Mouse (Mus musculus): ENCODE results near the gene Nckap5. TPM values are rescaled to one million over a fixed set of nuclear protein-coding genes. Genes with fewer than 3 reads are reported as not detected.
A peak's percentile ranks its signal among the peaks of the same experiment; 100 is the strongest.

Gene Nckap5
- total and polyA plus RNA-seq, 2 experiments from 2014 or later = 9.3 to 10.2 TPM

GRCm38 (mm10) chr1:126210212-126210611, 620.4 kb downstream of the Nckap5 start:
- Histone ChIP-seq H3K36me3 (ENCODE audit: insufficient read depth) (no peaks in the 10 kb centered on the region), H3K4me3 (ENCODE audit: low read depth, low read length) (no peak overlapping the region), H3K27ac (ENCODE audit: low read depth, low read length) (no peak overlapping the region), H3K9me3 (ENCODE audit: low read length) (no peaks in the 10 kb centered on the region), H3K9ac (no peak overlapping the region), H3K4me2 (ENCODE audit: low read depth) (no peak overlapping the region), H3K4me1 (ENCODE audit: insufficient read depth) (no peaks in the 10 kb centered on the region), H3K27me3 (ENCODE audit: insufficient read depth, low read length) (no peaks in the 10 kb centered on the region)
- TF ChIP-seq CTCF (IDR thresholded peaks at IDR 0.05; ENCODE audit: low read depth) = no peak
- ATAC-seq (no peak), DNase-seq (no peak)
- WGBS = 87% methylated on average over 6 of the region's 6 CpGs

GRCm38 (mm10) chr1:126209743-126210142, 620.9 kb downstream of the Nckap5 start:
- ATAC-seq (no peak), DNase-seq (no peak)
- no peaks in the 10 kb centered on the region for H3K36me3 ChIP-seq (ENCODE audit: insufficient read depth)
- no peak overlapping the region for H3K9ac ChIP-seq
- WGBS = 73% methylated on average over 5 of the region's 5 CpGs
- H3K4me1 ChIP-seq (ENCODE audit: insufficient read depth) = no peaks in the 10 kb centered on the region
- no peak overlapping the region for H3K4me2 ChIP-seq (ENCODE audit: low read depth)
- TF ChIP-seq CTCF (IDR thresholded peaks at IDR 0.05; ENCODE audit: low read depth) = no peak
- no peak overlapping the region for H3K27ac ChIP-seq (ENCODE audit: low read depth, low read length)
- no peak overlapping the region for H3K4me3 ChIP-seq (ENCODE audit: low read depth, low read length)
- H3K27me3 ChIP-seq (ENCODE audit: insufficient read depth, low read length) = no peaks in the 10 kb centered on the region
- no peaks in the 10 kb centered on the region for H3K9me3 ChIP-seq (ENCODE audit: low read length)

- no peaks in the 10 kb centered on the region for H3K9me3 ChIP-seq (ENCODE audit: low read length)
- no peak overlapping the region for H3K4me2 ChIP-seq (ENCODE audit: low read depth)
- TF ChIP-seq CTCF (IDR thresholded peaks at IDR 0.05; ENCODE audit: low read depth) = no peak
- ATAC-seq (peak; percentile 53; the same call in 1 of the 2 replicates), DNase-seq (peak; percentile 25)
- H3K9ac ChIP-seq = no peak overlapping the region
- H3K36me3 ChIP-seq (ENCODE audit: insufficient read depth) = no peaks in the 10 kb centered on the region
- H3K27me3 ChIP-seq (ENCODE audit: insufficient read depth, low read length) = no peaks in the 10 kb centered on the region
- 30% methylated on average over 7 of the region's 7 CpGs for WGBS
- no peak overlapping the region for H3K27ac ChIP-seq (ENCODE audit: low read depth, low read length)
- no peaks in the 10 kb centered on the region for H3K4me1 ChIP-seq (ENCODE audit: insufficient read depth)
- H3K4me3 ChIP-seq (ENCODE audit: low read depth, low read length) = no peak overlapping the region
Observed at GRCm38 (mm10) chr1:126209131-126209530, 621.5 kb downstream of the Nckap5 start.

GRCm38 (mm10) chr1:126196937-126197336, 633.7 kb downstream of the Nckap5 start:
- Histone ChIP-seq H3K36me3 (ENCODE audit: insufficient read depth) (no peaks in the 10 kb centered on the region), H3K4me3 (ENCODE audit: low read depth, low read length) (no peak overlapping the region), H3K4me1 (ENCODE audit: insufficient read depth) (no peaks in the 10 kb centered on the region), H3K27ac (ENCODE audit: low read depth, low read length) (no peak overlapping the region), H3K4me2 (ENCODE audit: low read depth) (no peak overlapping the region), H3K27me3 (ENCODE audit: insufficient read depth, low read length) (no peaks in the 10 kb centered on the region), H3K9ac (no peak overlapping the region), H3K9me3 (ENCODE audit: low read length) (no peaks in the 10 kb centered on the region)
- ATAC-seq (no peak), DNase-seq (no peak)
- no peak for TF ChIP-seq CTCF (IDR thresholded peaks at IDR 0.05; ENCODE audit: low read depth)

- Histone ChIP-seq H3K36me3 (ENCODE audit: insufficient read depth) (no peaks in the 10 kb centered on the region), H3K9me3 (ENCODE audit: low read length) (no peaks in the 10 kb centered on the region), H3K4me1 (ENCODE audit: insufficient read depth) (no peaks in the 10 kb centered on the region), H3K27ac (ENCODE audit: low read depth, low read length) (no peak overlapping the region), H3K9ac (no peak overlapping the region), H3K4me2 (ENCODE audit: low read depth) (no peak overlapping the region), H3K4me3 (ENCODE audit: low read depth, low read length) (no peak overlapping the region), H3K27me3 (ENCODE audit: insufficient read depth, low read length) (no peaks in the 10 kb centered on the region)
- no peak for DNase-seq
- TF ChIP-seq CTCF (IDR thresholded peaks at IDR 0.05; ENCODE audit: low read depth) = no peak
- 89% methylated on average over 4 of the region's 4 CpGs for WGBS
- ATAC-seq = no peak
Observed at GRCm38 (mm10) chr1:126190353-126190752, 640.2 kb downstream of the Nckap5 start.

GRCm38 (mm10) chr1:126183751-126184150, 646.8 kb downstream of the Nckap5 start:
- Histone ChIP-seq H3K4me2 (ENCODE audit: low read depth) (no peak overlapping the region), H3K9ac (no peak overlapping the region), H3K27me3 (ENCODE audit: insufficient read depth, low read length) (no peaks in the 10 kb centered on the region), H3K27ac (ENCODE audit: low read depth, low read length) (no peak overlapping the region), H3K36me3 (ENCODE audit: insufficient read depth) (no peaks in the 10 kb centered on the region), H3K4me1 (ENCODE audit: insufficient read depth) (no peaks in the 10 kb centered on the region), H3K4me3 (ENCODE audit: low read depth, low read length) (no peak overlapping the region), H3K9me3 (ENCODE audit: low read length) (no peaks in the 10 kb centered on the region)
- WGBS = 85% methylated on average over 7 of the region's 7 CpGs
- DNase-seq = no peak
- TF ChIP-seq CTCF (IDR thresholded peaks at IDR 0.05; ENCODE audit: low read depth) = no peak
- no peak for ATAC-seq

- no peak overlapping the region for H3K4me3 ChIP-seq (ENCODE audit: low read depth, low read length)
- peaks cover 3% of the 10 kb centered on the region for H3K4me1 ChIP-seq (ENCODE audit: insufficient read depth)
- no peaks in the 10 kb centered on the region for H3K9me3 ChIP-seq (ENCODE audit: low read length)
- H3K9ac ChIP-seq = no peak overlapping the region
- ATAC-seq (peak; percentile 36; the same call in 1 of the 2 replicates), DNase-seq (no peak)
- no peaks in the 10 kb centered on the region for H3K36me3 ChIP-seq (ENCODE audit: insufficient read depth)
- H3K4me2 ChIP-seq (ENCODE audit: low read depth) = no peak overlapping the region
- H3K27me3 ChIP-seq (ENCODE audit: insufficient read depth, low read length) = no peaks in the 10 kb centered on the region
- TF ChIP-seq CTCF (IDR thresholded peaks at IDR 0.05; ENCODE audit: low read depth) = no peak
- H3K27ac ChIP-seq (ENCODE audit: low read depth, low read length) = peak overlapping the region; percentile 72
- 24% methylated on average over 1 of the region's 1 CpGs for WGBS
Observed at GRCm38 (mm10) chr1:126168579-126168978, 662.0 kb downstream of the Nckap5 start.

- ATAC-seq = peak; percentile 72
- Histone ChIP-seq H3K4me1 (ENCODE audit: insufficient read depth) (peaks cover 3% of the 10 kb centered on the region), H3K36me3 (ENCODE audit: insufficient read depth) (no peaks in the 10 kb centered on the region), H3K9me3 (ENCODE audit: low read length) (no peaks in the 10 kb centered on the region), H3K27ac (ENCODE audit: low read depth, low read length) (peak overlapping the region; percentile 72), H3K27me3 (ENCODE audit: insufficient read depth, low read length) (no peaks in the 10 kb centered on the region), H3K4me2 (ENCODE audit: low read depth) (no peak overlapping the region), H3K4me3 (ENCODE audit: low read depth, low read length) (no peak overlapping the region), H3K9ac (no peak overlapping the region)
- DNase-seq = peak; percentile 32
- WGBS = 11% methylated on average over 2 of the region's 2 CpGs
- no peak for TF ChIP-seq CTCF (IDR thresholded peaks at IDR 0.05; ENCODE audit: low read depth)
Observed at GRCm38 (mm10) chr1:126168131-126168530, 662.5 kb downstream of the Nckap5 start.

All from forebrain, postnatal 0 days (tissue).